Mouse (Mus musculus): ENCODE data around the gene Evi5l. TPM values are rescaled to one million over a fixed set of nuclear protein-coding genes. Genes with fewer than 3 reads are reported as not detected.

Gene Evi5l
- total RNA-seq, 2 experiments from 2014 or later: 23.4 to 24.6 TPM

- no peak for DNase-seq (ENCODE audit: low spot score)
- intact Hi-C loops (cut with DNase I): loop anchor here (2.0 to 10.0 kb wide), 3 partner anchors 17 to 417 kb away; partner anchors contain the start of gene Timm44
Measured at GRCm38 (mm10) chr8:4258233-4258632, 91.9 kb downstream of the Evi5l start.

- intact Hi-C loops (cut with DNase I): loop anchor here (2.0 to 10.0 kb wide), 3 partner anchors 16 to 416 kb away; partner anchors contain the start of gene Timm44
- no peak for DNase-seq (ENCODE audit: low spot score)
Measured at GRCm38 (mm10) chr8:4258678-4259077, 92.3 kb downstream of the Evi5l start.

- intact Hi-C loops (cut with DNase I): loop anchor here (2.0 to 10.0 kb wide), 3 partner anchors 16 to 416 kb away; partner anchors contain the start of gene Timm44
- DNase-seq (ENCODE audit: low spot score): peak; percentile 86
Measured at GRCm38 (mm10) chr8:4259125-4259804, 92.9 kb downstream of the Evi5l start, which contains the start of gene Ctxn1. TSS of gene Ctxn1 (minus strand) at chr8:4259274.

GRCm38 (mm10) chr8:4259805-4260170 lies 93.4 kb downstream of the Evi5l start:
- intact Hi-C loops (cut with DNase I): loop anchor here (2.0 to 10.0 kb wide), 3 partner anchors 15 to 415 kb away; partner anchors contain the start of gene Timm44
- DNase-seq (ENCODE audit: low spot score): no peak

Other genes with a start within 250 kb of the Evi5l start
- gene Cd209b, start 239.7 kb upstream of the Evi5l start, total RNA-seq (2021): under 1 TPM; 0.28 to 0.36 TPM
- not detected for gene Cd209c, start 211.8 kb upstream of the Evi5l start, total RNA-seq (2021)
- gene Cd209f, start 60.7 kb upstream of the Evi5l start, total RNA-seq (2021): under 1 TPM; 0.21 to 0.42 TPM
- gene Cd209g, start 32.5 kb upstream of the Evi5l start, total RNA-seq (2021): not detected
- gene Prr36, start 50.9 kb downstream of the Evi5l start, total RNA-seq (2021): not detected
- gene Lrrc8e, start 60.3 kb downstream of the Evi5l start, total RNA-seq (2021): under 1 TPM; 0.08 to 0.34 TPM
- 10 to 100 TPM; 68.9 to 69.9 TPM for gene Map2k7, start 72.2 kb downstream of the Evi5l start, total RNA-seq (2021)
- not detected for gene Gm49320, start 72.3 kb downstream of the Evi5l start, total RNA-seq (2021)
- gene Tgfbr3l, start 81.6 kb downstream of the Evi5l start, total RNA-seq (2021): 1 to 10 TPM; 2.4 to 2.5 TPM
- gene Snapc2, start 86.5 kb downstream of the Evi5l start, total RNA-seq (2021): 10 to 100 TPM; 14.4 to 15.0 TPM
- gene Ctxn1, start 92.7 kb downstream of the Evi5l start, total RNA-seq (2021): 1 to 10 TPM in 1 of 2 experiments, under 1 TPM in 1; 0.75 to 1.1 TPM
- 100 to 1,000 TPM; 117 TPM for gene Timm44, start 109.3 kb downstream of the Evi5l start, total RNA-seq (2021)
- gene Ccl25, start 158.6 kb downstream of the Evi5l start, total RNA-seq (2021): 1 to 10 TPM; 3.5 to 4.4 TPM
- gene Elavl1, start 158.8 kb downstream of the Evi5l start, total RNA-seq (2021): 10 to 100 TPM; 58.2 to 64.1 TPM

Measured in heart, postnatal 25 days (tissue).